Mouse (Mus musculus): ENCODE measurements around the gene Pnma1.

Gene Pnma1

DNA sequence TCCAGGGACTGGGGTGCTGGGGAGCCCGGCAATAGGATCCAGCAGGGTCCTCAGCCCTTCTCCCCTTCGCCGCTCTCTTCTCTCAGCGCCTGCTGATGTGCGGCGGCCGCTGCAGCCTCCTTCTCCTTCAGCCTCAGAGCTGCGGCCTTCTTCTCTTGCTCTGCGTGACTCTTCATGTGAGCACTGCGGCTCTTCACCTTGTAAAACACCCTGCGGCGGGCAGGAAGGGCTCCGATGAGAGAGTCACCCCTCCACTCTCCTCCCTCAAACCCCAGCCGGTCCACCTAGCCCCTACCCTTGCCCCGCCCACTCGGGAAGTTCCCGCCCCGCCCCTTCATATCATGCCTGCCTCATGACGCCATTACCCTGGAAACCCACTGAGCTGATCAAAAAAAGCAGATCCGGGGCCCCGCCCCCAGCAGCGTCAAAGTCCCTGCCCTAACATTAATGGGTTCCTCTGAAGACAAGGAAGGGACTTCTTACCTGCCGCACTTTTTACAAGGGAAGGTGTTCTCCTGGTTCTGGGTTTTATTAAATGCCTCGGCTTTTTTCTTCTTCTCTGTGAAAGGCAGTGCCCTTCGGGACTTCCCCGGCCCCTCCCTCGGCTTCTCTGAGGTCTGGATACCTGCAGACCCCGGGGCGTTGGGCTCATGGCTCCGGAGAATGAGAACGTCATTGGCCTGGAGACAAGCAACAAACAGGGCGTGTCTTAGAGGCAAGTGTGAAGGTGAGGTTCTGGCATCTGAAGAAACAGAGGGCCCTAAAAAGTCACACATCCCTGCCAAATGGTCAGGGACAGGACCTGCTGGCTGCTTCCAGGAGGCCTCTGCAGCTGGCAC is 4.3 kb upstream of the Pnma1 start:
- DNase-seq, result no peak

DNA sequence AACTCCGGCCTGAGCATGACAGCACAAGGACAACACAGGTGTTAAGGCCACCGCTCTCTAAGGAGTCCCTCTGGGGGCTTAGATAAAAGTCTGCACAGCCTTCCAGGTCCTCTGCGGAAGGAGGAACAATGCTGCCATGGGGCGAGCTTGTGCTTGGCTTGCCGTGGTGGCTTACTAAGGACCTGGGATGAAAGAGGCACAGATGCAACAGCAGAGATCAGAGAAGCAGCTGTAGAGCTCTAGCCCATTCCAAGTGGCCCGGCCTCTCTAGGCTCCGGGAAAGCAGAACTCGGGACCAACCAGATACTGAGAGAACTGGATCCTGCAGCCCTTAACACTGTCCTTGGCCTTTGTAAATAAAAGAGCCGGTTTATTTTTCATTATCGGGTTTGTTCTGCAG is 3.6 kb upstream of the Pnma1 start:
- DNase-seq, result no peak

DNA sequence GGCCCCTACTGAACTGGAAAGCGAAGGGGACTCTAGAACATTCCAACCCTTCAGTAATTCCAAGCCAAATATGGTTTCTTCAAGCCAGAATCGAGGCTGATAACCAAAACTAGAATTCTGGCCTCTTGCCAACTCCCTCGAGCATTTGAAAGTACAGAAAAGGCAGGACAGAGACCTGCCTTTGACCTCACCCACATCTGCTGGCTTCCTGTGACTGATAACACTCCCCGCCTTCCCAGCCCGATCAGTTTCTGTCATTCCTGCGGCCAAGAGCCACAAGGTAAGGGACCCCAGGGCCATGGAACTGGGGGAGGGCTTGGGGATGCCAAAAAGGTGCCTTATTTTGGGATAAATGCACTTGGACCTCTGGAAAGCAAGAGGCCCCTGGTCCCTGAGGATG is 2.7 kb upstream of the Pnma1 start:
- DNase-seq, result no peak

DNA sequence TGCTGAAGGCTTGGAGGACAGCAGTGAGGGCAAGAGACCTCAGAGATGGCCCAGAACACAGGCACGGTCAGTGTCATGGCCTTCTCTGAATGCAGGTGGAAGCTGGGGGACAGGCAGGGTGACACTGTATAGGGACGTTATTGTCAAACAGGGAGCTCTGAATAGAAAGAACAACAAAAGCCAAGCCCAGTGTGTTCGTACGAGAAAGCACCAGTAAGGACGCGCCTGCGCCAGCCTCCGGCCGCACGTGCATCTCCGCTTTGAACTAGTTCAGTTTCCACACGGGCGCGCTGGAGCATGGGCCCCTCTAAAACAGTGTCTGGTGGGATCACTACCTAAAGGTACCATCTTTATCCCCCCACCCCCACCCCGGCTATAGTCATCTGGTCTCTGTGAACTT is 1.7 kb upstream of the Pnma1 start:
- no peak for DNase-seq

DNA sequence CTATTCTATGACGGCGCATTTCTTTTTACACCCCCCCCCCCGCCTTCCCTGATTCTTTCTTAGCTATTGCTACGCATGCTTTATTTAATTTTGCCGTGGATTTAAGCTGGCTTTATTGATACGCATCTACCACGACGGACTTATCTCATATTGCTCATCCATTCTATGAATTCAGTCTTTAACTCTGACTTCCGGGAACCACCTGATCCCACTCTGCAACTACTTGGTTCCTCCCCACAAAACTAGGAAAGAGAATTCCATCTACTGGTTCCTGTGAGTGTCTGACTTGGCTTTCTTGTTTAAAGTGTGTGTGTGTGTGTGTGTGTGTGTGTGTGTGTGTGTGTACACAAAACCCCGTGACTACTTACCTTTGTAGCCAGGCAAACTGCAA is 328 bp upstream of the Pnma1 start:
- DNase-seq, result no peak

DNA sequence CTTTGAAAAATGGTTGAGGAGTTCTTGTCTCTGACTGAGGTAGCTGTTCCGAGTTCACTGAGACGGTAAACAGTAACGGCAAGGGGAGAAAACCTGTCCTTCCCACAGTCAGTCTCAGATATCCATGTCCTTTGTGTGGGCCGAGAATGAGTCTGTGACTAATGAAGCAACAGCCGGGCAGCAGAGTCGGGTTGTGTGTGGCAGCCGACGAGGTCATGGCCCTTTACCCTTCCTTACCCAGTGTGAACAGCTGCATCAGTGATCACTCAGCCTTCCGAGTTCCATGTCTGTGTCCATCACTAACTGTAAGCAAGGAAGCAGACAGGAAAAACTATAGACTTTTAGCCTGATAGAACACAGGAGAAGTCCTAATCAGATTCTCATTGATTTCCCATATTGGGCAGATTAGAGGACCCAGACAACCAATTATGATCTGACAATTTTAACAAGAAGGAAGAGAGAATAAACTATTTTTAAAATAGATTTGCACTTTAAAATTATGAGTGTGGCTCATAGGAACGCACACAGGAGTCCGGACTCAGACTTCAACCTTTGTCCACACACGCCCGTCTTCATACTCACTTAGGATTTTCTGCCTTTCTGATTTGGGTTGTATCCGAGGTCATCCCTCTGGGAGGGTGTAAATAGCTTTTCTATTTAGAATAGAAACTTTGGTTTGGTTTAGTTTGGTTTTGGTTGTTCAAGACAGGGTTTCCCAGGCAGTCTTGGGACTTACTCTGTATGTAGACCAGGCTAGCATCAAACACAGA is 5.8 kb downstream of the Pnma1 start:
- DNase-seq, result no peak

DNA sequence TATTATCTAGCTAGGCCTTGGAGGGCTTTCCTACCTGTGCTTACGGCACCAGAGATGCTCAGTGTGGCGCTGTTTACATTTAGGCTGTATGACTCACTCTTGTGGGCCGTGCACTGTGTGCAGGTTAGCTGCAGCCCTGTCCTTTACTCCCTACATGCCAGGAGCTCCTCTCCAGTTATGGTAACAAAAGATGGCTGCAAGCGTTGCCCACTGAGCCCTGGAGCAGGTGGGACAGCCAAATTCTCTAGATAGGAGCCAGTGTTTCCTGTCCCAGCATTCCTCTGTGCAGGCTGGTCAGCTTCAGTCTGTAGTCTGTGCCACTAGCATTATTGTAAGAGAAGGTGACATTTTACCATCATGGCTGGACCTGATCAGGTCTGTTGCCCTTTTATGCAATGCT is 7.0 kb downstream of the Pnma1 start:
- DNase-seq, result no peak

DNA sequence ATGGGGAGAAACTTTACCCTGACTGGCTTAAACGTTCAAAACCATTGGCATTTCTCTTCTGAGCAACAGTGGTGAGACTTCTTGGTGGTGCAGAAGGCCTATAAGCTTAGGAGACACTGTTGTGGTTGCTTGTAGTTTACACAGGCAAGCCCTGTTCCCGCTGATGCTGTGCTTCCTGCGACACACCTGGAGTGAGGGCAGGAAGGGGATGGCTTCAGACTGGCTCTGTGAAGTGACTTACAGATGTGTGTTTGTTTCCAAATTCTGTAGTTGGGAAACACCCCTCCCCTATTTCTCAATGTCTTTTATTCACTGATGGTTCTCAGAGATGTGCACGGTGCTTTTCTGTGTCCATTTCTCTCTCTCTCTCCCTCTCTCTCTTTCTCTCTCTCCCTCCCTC is 8.2 kb downstream of the Pnma1 start:
- no peak for DNase-seq

DNA sequence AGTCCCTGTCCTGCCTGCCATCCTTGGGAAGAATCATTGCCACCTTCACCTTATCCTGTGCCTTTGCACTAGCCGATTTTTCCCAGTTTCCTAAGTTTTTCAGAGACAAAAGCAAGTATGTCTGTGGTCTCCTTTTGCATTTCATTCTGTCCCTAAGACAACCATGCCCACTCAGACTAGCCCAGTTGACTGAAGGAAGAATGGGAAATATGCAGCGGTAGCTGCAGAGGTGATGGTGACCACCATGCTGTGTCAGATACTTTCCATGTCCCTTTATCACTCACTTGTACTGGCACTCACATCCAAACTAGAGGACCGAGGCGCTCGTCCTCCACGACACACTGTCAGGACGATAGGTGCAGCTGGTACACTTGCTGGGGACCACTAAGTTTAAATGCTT is 11.2 kb downstream of the Pnma1 start:
- no peak for DNase-seq

DNA sequence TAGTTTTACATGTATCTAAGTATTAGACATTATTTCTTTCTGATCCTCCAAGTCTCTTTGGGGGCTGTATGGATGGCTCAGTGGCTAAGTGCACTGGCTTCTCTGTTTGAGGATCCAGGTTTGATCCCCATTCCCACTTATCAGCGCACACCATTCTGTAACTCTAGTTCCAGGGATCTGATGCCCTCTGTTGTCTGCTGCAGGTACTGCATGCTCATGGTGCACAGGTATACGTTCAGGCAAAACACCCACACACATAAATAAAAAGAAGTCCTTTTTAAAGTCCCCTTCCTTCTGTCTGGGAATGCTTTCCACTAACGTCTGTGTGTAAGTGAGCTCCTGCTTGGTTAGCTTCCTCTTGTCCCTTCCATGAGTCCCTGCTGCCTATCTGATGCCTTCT is 16.0 kb downstream of the Pnma1 start:
- peak; percentile 33 to 52 for DNase-seq

DNA sequence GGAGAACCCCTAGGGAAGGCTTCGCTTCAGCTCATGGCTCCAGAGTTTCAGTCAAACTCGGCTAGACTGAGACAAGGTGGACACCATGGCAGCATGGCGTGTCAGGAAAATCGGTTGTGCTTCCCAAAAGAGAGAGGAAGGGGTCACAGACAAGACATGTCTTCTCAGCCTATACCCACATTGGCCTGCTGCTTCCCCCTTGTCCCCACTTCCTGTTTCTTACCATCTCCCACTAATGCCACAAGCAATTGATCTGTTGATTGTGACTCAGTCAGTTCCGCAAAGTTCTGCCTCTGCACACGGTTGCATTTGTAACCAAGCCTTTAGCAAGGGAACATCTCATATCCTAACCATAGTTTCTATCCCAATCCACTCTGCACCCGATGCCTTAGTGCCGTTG is 18.4 kb downstream of the Pnma1 start:
- DNase-seq, result peak in 1 of 2 experiments; percentile 18

DNA sequence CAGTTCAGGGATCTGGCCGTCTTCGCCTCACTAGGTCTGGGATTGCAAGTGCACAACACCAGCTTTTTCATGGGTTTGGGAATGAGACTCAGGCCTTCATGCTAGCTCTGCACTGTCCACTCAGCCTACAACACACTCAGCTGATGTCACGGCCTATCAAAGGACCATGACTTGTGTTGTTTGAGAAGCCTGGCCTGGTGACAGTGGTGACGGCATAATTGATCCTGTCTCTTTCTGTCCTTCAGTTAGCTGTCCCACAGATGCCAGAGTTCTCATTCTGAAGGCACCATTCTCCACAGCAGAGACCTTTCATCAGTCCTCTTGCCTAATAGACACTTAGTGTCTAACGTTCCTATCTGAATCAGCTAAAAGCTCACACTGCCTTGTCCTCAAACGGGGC is 19.7 kb downstream of the Pnma1 start:
- DNase-seq, result no peak

DNA sequence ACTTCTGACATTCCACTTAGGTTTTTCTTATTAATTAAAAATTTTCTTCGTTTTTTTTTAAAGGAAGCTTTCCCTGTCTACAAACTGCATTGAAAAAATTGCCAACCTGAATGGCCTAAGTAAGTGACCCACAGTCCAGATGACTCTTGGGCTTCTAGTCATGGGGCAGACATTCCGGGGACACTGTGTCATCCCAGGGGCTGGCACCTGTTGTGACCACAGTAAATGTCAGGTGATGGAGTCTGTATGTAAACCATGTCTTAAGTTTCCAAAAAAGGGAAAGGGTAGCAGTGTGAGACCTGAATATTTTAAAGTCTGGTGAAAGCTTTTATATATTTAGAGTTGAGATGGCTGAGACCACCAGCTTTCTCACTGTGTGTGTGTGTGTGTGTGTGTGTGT is 21.4 kb downstream of the Pnma1 start:
- no peak for DNase-seq

DNA sequence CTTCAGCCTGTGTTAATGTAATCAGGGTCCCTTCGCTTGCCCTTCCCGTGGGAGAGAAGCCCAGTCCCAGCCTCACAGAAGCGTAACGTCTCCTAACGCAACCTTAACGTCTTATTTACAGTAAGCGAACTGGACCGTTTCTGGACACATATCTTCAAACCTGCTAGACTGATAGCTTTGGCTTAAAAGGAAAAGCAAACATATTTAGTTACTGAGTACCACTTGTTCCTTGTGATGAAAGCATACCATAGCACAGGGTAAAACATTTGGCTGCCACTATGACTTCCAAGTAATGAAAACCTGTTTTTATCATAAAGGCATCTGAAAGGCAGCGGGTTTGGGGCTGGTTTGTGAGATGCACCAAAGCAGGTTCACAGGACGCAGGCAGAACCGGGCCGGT is 22.4 kb downstream of the Pnma1 start:
- DNase-seq, result peak; percentile 15 to 38

DNA sequence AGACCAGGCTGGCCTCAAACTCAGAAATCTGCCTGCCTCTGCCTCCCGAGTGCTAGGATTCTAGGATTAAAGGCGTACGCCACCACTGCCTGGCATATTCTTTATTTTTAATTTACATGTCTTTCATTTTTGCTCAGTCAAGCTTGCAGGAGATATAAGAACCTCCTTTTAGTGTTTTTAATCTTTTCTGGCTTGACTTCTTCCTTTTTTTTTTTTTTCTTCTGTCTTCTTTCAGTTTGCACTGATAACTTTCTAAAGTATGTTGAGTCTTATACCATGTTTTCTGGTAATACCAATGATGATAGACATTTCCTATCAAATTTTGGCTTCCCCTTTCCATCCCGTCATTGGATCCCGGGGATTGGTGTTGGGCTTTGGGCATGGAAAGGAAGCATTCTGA is 28.7 kb downstream of the Pnma1 start:
- no peak for DNase-seq

DNA sequence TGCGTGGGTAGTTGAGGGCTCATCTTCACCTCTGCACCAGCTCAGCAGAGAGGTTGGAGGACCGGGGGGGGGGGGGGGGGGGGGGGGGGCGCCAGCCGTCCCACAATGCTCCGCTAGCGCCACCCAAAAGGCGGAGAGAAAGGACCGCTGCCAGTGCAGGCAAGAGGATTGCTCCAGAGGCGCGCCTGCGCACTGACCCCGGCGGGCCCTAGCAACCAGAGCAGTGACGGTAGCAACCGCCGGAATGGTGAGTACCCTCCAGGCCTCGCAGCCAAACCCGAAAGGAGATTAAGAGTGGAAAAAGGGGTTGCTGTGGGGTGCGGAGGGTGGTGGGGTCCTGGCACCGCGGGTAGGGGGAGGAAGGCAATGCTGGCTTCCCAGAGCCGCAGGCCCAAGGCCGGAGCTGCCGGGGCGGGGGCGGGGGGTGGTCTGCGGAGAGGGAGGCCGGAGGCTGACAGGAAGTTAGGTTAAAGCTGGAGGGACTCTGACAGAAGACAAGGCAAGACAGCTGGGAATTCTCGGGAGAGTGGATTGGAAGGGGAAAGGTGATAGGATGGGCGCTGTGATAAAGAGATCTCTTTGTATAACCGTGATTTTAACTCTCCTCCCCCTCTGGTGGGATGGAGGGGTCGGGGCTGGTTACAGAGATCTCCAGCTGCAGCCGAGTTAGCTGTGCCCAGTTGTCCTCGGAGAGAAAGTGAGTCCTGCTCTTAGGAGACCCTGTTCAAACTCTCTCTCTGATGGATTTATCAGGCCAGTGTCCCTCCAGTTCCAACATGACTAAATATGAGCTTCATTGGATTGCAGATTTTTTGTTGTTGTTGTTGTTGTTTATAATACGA is 33.9 kb downstream of the Pnma1 start, which contains the start of gene Dnal1:
Gene Dnal1 (plus strand): TSS at position 214 of the 842 bp plus-strand sequence.
- peak; percentile 90 to 94 for DNase-seq

DNA sequence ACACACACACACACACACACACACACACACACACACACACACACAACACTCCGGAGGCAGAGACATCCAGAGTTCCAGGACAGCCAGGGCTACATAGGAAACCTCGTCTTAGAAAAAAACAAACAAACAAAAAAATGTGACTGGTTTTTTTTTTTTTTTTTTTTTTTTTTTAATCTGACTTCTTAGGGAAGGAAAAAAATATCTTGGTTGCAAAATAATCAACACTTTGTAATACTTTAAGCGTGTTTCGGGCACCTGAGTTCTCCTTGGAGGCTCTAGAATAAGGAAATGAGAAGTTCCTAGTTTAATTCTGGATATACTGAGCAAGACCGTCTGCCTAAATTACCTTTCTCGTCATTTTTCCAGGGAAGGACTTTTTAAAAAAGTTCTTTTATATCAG is 34.6 kb downstream of the Pnma1 start:
- DNase-seq, result no peak

DNA sequence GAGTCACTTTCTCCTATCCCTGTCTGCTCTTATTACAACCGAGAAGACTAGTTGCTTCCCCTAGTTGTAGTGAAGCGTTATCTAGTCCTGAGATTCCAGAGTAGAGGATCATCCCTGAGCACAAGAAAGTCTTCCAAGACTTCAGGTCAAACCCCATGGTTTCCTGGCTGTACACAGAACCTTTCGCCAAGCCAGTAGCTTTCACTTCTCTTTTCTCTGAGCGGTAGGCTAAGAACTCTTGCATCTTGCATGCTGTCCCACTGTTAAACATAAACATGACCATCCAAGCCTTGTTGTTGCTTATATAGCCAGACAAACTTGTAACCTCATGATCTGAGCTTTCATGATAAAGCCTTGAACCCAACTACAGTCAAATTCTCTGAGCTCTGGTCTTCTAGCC is 37.5 kb downstream of the Pnma1 start:
- no peak for DNase-seq

DNA sequence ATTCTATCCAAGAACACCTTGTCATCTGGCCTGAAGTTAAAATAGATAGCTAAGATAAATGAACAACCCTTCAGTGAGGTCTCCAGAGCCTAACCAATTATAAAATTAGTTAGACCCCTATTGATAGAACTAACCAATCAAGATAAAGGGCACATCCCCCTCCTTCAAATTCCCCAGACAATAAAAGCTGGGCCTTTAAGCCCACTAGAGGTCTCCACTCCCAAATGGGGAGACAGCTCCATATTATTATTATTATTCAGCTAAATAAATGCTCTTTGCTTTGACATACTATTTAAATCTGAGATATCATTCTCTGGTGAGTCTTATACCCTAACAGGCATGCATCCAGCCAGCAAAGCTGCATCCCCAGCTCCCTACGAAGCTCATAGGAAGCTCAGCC is 38.4 kb downstream of the Pnma1 start:
- no peak for DNase-seq

DNA sequence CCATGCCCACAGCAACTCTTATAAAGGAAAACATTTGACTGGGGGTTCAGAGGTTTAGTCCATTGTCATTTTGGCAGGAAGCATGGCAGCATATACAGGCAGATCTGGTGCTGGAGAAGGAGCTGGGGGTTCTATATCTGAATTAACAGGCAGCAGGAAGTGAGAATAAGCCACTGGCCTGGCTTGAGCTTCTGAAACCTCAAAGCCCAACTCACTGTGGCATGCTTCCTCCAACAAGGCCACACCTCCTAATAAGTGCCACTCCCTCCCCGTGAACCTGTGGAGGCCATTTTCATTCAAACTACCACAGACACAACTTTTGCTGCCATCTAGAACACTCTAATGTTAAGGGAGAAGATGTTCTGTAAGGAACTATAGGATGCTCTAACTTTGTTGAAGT is 40.6 kb downstream of the Pnma1 start:
- DNase-seq, result no peak

DNA sequence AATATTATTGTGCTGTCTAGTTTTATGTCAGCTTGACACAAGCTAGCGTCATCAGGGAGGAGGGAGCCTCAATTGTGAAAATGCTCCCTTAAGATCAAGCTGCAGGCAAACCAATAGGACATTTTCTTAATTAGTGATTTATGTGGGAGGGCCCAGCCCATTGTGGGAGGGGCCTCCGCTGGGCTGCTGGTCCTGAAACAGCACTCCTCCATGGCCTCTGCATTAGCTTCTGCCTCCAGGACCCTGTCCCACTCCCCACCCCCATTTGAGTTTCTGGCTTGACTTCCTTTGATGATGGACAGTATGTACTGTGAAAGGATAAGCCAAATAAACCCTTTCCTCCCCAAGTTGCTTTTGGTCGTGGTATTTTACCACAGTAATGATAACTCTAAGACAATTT is 41.3 kb downstream of the Pnma1 start:
- no peak for DNase-seq

DNA sequence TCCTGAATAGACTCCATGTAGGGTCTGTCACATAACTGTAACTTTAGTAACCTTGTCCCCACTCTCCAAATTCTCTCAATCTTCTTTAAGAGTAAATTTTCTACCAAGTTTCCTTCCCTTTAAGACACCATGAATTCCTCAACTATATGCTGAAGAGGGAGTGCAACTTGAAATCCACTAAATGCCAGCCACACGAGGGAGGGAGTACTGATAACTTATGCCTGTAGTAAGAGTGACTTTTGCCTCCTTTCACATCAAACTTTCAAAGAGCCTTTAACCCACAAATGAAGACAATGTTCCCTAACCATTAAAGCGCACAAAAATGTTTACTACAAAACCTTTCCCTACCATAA is 46.8 kb downstream of the Pnma1 start:
- DNase-seq, result no peak
